Mouse (Mus musculus) thymus, adult 2 months (tissue): ENCODE data around the gene Pigp. TPM values are rescaled to one million over a fixed set of nuclear protein-coding genes. Genes with fewer than 3 reads are reported as not detected.

Source experiments
- DNase-seq: peaks from one replicate; pipeline ENCODE4 v3.0.0; 2021
- H3K27ac ChIP-seq: fragments of 200-500 bp; 2 replicates; pipeline ENCODE4 v1.5.1; 2012; ENCODE audit warnings: low read length, control low read depth; ENCODE audit not compliant: control insufficient read depth, insufficient read depth
- H3K27me3 ChIP-seq: fragments of 200-500 bp; 2 replicates; pipeline ENCODE4 v1.6.1; 2012; ENCODE audit warnings: mild to moderate bottlenecking, low read length, moderate library complexity, mixed read lengths; ENCODE audit not compliant: control insufficient read depth, insufficient read depth
- H3K36me3 ChIP-seq: fragments of 200-500 bp; 2 replicates; pipeline ENCODE4 v1.6.1; 2012; ENCODE audit warnings: mild to moderate bottlenecking, low read length, moderate library complexity; ENCODE audit not compliant: control insufficient read depth, insufficient read depth
- H3K4me1 ChIP-seq: fragments of 200-500 bp; replicated peaks from 2 replicates; pipeline ENCODE4 v1.6.1; 2012; ENCODE audit warnings: low read length; ENCODE audit not compliant: control insufficient read depth, insufficient read depth
- H3K4me3 ChIP-seq: fragments of 200-500 bp; 2 replicates; pipeline ENCODE4 v1.5.1; 2012; ENCODE audit warnings: mild to moderate bottlenecking, low read length, control low read depth, moderate library complexity; ENCODE audit not compliant: control insufficient read depth, insufficient read depth
- CTCF ChIP-seq: fragments of 200-500 bp; IDR thresholded peaks from 2 replicates; pipeline ENCODE4 v1.5.1; 2012; ENCODE audit warnings: mild to moderate bottlenecking, control low read depth, low read length, moderate library complexity, borderline replicate concordance; ENCODE audit not compliant: control insufficient read depth, poor library complexity, insufficient read depth; ENCODE audit errors: extremely low read depth
- POLR2A ChIP-seq: fragments of 200-500 bp; IDR thresholded peaks from 2 replicates; pipeline ENCODE4 v1.6.1; 2012; ENCODE audit warnings: mild to moderate bottlenecking, low read length, control low read depth, moderate library complexity; ENCODE audit not compliant: control insufficient read depth, poor library complexity, insufficient read depth; ENCODE audit errors: extremely low read depth
- WGBS: fragments of 180-500 bp; shearing (Covaris S2); methylation state at CpG from one replicate; pipeline ENCODE4 v1.1.7; 2018; 5-methylcytosine and 5-hydroxymethylcytosine counted together
- polyA plus RNA-seq: library from polyadenylated mRNA; depleted of rRNA; stranded (reverse); fragments of >200 nt; gene quantifications from 2 replicates; pipeline ENCODE4 v1.2.3, GENCODE M21; 2012

Gene Pigp
- polyA plus RNA-seq, 1 experiment = 23.2 TPM

DNA sequence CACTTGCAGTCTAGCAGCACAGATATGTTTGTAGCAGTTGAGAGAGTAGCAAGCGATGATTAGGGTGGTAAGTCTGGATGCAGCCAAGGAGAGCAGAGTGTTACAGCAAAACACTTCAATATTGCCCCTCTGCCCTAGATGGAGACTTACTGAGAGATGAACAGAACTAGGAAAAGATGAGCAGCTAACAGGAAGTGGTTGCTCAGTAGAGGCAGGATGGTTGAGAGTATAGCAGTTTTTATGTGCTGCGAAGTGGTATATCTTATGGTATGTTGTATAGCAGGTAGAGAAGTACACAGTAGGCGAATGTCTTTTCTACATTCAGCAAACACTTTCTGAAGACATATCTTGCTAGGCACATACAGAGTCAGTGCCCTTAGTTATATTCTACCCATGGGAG lies 11.6 kb upstream of the Pigp start:
- 73% methylated on average over 3 of the region's 3 CpGs for WGBS
- no peak overlapping the region for H3K27ac ChIP-seq
- DNase-seq = peak; percentile 11
- TF ChIP-seq POLR2A = no peak
- no peak for TF ChIP-seq CTCF
- H3K27me3 ChIP-seq = no peaks in the 10 kb centered on the region
- H3K36me3 ChIP-seq = no peaks in the 10 kb centered on the region; the same call in 1 of the 2 replicates
- no peaks in the 10 kb centered on the region for H3K4me1 ChIP-seq
- no peak overlapping the region for H3K4me3 ChIP-seq

DNA sequence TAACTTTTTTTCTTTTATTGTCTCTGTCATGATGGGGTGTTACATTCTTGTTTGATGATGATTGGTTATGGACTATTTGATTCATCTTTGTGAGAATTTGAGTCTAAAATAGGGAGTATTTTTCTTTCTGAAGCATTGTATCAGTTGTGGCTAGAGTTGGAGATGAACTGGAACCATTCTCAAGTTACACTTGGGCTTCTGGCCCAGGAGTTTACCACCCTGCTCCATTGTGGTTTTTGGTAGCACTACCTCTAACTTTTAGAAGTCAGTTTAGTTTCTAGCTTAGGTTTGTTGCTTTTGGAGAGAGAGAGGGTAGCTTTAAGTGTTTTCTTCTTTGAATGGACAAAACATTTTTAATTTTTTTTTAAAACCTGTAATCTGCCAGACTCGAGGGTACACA lies 7.7 kb upstream of the Pigp start:
- 62% methylated on average over 1 of the region's 1 CpGs for WGBS
- Histone ChIP-seq H3K4me1 (no peaks in the 10 kb centered on the region), H3K4me3 (no peak overlapping the region)

GRCm38 (mm10) chr16:94370915-94371300 lies 734 bp downstream of the Pigp start:
- no peaks in the 10 kb centered on the region for H3K36me3 ChIP-seq
- TF ChIP-seq POLR2A (no peak), CTCF (no peak)
- peak; percentile 74 for DNase-seq
- no peaks in the 10 kb centered on the region for H3K27me3 ChIP-seq
- peak overlapping the region; percentile 94 for H3K4me3 ChIP-seq
- WGBS = 0% methylated on average over 43 of the region's 43 CpGs
- peak overlapping the region; percentile 65 for H3K27ac ChIP-seq
- no peaks in the 10 kb centered on the region for H3K4me1 ChIP-seq

More for the DNA sequence above, 7.7 kb upstream of the Pigp start:
- no peaks in the 10 kb centered on the region for H3K36me3 ChIP-seq
- H3K27ac ChIP-seq = no peak overlapping the region
- DNase-seq = no peak
- no peaks in the 10 kb centered on the region for H3K27me3 ChIP-seq
- no peak for TF ChIP-seq CTCF

GRCm38 (mm10) chr16:94370173-94370914 lies 1.3 kb downstream of the Pigp start, which contains the start of gene Ttc3:
Gene Ttc3, plus strand, starts transcription at chr16:94370618.
- under 1% methylated on average over 79 of the region's 79 CpGs for WGBS
- DNase-seq = peak; percentile 95
- Histone ChIP-seq H3K27me3 (no peaks in the 10 kb centered on the region), H3K4me3 (peak within 1 kb of the TSS; percentile 94), H3K36me3 (no peaks in the 10 kb centered on the region), H3K27ac (peak within 1 kb of the TSS; percentile 65), H3K4me1 (no peaks in the 10 kb centered on the region)
- TF ChIP-seq POLR2A = peak; percentile 62
- 0 out of 2 replicates have a peak, but pooled peaks have one; percentile 46 for TF ChIP-seq CTCF

- TF ChIP-seq CTCF (no peak), POLR2A (no peak)
- no peak overlapping the region for H3K27ac ChIP-seq
Observed at GRCm38 (mm10) chr16:94369596-94370172, 2.0 kb downstream of the Pigp start.

GRCm38 (mm10) chr16:94365435-94365834 lies 6.2 kb downstream of the Pigp start:
- WGBS = 95% methylated on average over 3 of the region's 3 CpGs
- DNase-seq = no peak
- no peaks in the 10 kb centered on the region for H3K27me3 ChIP-seq
- H3K4me3 ChIP-seq = no peak overlapping the region
- H3K4me1 ChIP-seq = no peaks in the 10 kb centered on the region
- no peaks in the 10 kb centered on the region for H3K36me3 ChIP-seq
- no peak overlapping the region for H3K27ac ChIP-seq
- no peak for TF ChIP-seq CTCF
- TF ChIP-seq POLR2A = no peak

More at GRCm38 (mm10) chr16:94369596-94370172, 2.0 kb downstream of the Pigp start:
- Histone ChIP-seq H3K4me1 (no peaks in the 10 kb centered on the region), H3K27me3 (no peaks in the 10 kb centered on the region), H3K4me3 (peak overlapping the region; percentile 94), H3K36me3 (no peaks in the 10 kb centered on the region)
- DNase-seq = no peak
- WGBS = 6% methylated on average over 6 of the region's 6 CpGs

DNA sequence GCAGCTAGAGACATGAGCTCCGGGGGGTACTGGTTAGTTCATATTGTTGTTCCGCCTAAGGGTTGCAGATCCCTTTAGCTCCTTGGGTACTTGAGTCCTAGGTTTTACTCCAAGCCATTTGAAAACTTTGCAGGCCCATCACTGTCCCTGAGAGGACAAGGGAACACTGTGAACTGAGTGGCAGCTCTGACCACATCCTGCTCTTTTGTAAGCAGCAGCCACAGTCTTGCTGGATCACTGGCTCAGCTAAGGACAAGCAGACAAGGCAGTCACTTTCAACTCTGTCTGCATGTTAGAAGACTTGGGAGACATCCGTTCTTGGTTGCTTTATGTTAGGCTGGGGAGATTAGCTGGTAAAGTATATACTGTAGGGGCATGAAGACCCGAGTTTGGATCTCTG lies 7.8 kb downstream of the Pigp start:
- H3K27me3 ChIP-seq = no peaks in the 10 kb centered on the region
- TF ChIP-seq POLR2A (no peak), CTCF (no peak)
- no peaks in the 10 kb centered on the region for H3K36me3 ChIP-seq
- 87% methylated on average over 4 of the region's 4 CpGs for WGBS
- no peak overlapping the region for H3K27ac ChIP-seq
- H3K4me1 ChIP-seq = no peaks in the 10 kb centered on the region
- DNase-seq = no peak
- no peak overlapping the region for H3K4me3 ChIP-seq
